Mouse (Mus musculus) midbrain, embryonic 15.5 days (tissue): ENCODE measurements around the gene Styx. TPM values are rescaled to one million over a fixed set of nuclear protein-coding genes. Genes with fewer than 3 reads are reported as not detected.
A peak's percentile ranks its signal among the peaks of the same experiment; 100 is the strongest.
"Not testable (repeated sequence)": the region's sequence is repeated elsewhere in the genome, so short reads cannot be mapped to it uniquely, and the experiment has no call there.

Source experiments
- ATAC-seq: fragments of 200-750 bp; cut with Nextera tagmentation; replicated peaks from 2 replicates; pipeline ENCODE4 v1.8.0; 2017; ENCODE audit warnings: moderate TSS enrichment
- H3K27ac ChIP-seq: fragments of 300-500 bp; sonication (generic); 2 replicates; pipeline ENCODE4 v1.5.1; 2015; ENCODE audit warnings: mild to moderate bottlenecking, inconsistent platforms
- H3K27me3 ChIP-seq: fragments of 300-500 bp; sonication (generic); replicated peaks from 2 replicates; pipeline ENCODE4 v1.6.1; 2015; ENCODE audit warnings: inconsistent platforms
- H3K36me3 ChIP-seq: fragments of 300-500 bp; sonication (generic); replicated peaks from 2 replicates; pipeline ENCODE4 v1.6.1; 2015; ENCODE audit warnings: inconsistent platforms
- H3K4me1 ChIP-seq: fragments of 300-500 bp; sonication (generic); 2 replicates; pipeline ENCODE4 v1.6.1; 2015; ENCODE audit warnings: inconsistent platforms
- H3K4me2 ChIP-seq: fragments of 300-500 bp; sonication (generic); 2 replicates; pipeline ENCODE4 v1.6.1; 2015; ENCODE audit warnings: inconsistent platforms, mild to moderate bottlenecking, moderate library complexity
- H3K4me3 ChIP-seq: fragments of 300-500 bp; sonication (generic); 2 replicates; pipeline ENCODE4 v1.5.1; 2015; ENCODE audit warnings: mild to moderate bottlenecking, inconsistent platforms
- H3K9ac ChIP-seq: fragments of 300-500 bp; sonication (generic); 2 replicates; pipeline ENCODE4 v1.6.1; 2015; ENCODE audit warnings: mild to moderate bottlenecking, inconsistent platforms
- H3K9me3 ChIP-seq: fragments of 300-500 bp; sonication (generic); 2 replicates; pipeline ENCODE4 v1.6.1; 2016; ENCODE audit warnings: inconsistent platforms
- WGBS: fragments of 180-500 bp; shearing (Covaris S2); methylation state at CpG from one replicate; pipeline ENCODE4 v1.1.7; 2015; ENCODE audit warnings: mixed read lengths; 5-methylcytosine and 5-hydroxymethylcytosine counted together
- polyA plus RNA-seq: library from polyadenylated mRNA; unstranded; fragments of >200 nt; fragmentation: Nextera tagmentation; extraction: Ambion mirVana; gene quantifications from 2 replicates; pipeline ENCODE4 v1.2.1, GENCODE M21; 2015

The Styx gene
- polyA plus RNA-seq, 1 experiment from 2014 or later = 63.8 TPM

DNA sequence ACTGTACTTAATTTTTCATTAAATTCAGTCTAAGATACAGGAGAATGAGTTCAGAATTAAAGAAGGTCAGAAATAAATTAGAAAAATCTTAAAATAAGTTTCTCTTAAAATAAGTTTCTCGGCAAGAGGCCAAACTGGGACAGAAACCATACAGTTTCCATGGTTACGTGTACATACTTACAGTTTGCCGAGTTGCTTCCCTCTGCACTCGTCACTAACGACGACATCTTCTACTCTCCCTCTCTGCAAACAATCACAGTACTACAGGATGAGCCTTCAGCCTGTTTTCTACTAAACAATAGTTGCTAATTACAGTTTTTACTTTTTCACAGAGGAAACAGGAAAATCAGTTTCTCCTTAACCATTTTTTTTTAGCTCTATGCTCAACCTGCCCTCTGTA, 29.9 kb downstream of the Styx start:
- 82% methylated on average over 6 of the region's 6 CpGs for WGBS
- Histone ChIP-seq H3K4me2 (no peak overlapping the region), H3K9me3 (no peaks in the 10 kb centered on the region), H3K27ac (no peak overlapping the region), H3K4me1 (no peaks in the 10 kb centered on the region), H3K9ac (no peak overlapping the region), H3K4me3 (no peak overlapping the region), H3K27me3 (no peaks in the 10 kb centered on the region), H3K36me3 (peaks cover 14% of the 10 kb centered on the region; the same call in 1 of the 2 replicates)
- no peak for ATAC-seq

DNA sequence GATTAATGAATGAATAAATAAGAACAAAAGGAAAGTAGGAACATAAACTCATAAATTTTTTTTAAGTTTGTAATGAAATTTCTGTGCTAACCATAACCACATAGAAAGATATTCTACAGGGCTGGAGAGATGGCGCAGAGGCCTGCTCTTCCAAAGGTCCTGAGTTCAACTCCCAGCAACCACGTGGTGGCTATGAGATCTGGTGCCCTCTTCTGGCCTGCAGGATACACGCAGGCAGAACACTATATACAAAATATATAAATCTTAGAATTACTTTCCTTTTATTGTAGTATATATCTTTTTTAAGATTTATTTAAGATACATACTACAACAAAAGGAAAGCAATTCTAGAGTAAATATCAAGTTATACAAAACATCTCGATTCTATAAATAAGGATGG, 32.0 kb downstream of the Styx start:
- H3K4me3 ChIP-seq = no peak overlapping the region
- ATAC-seq = no peak
- H3K4me2 ChIP-seq = no peak overlapping the region
- H3K36me3 ChIP-seq = peaks cover 14% of the 10 kb centered on the region; the same call in 1 of the 2 replicates
- no peak overlapping the region for H3K27ac ChIP-seq
- no peak overlapping the region for H3K9ac ChIP-seq
- WGBS = 86% methylated on average over 4 of the region's 4 CpGs
- no peaks in the 10 kb centered on the region for H3K27me3 ChIP-seq
- no peaks in the 10 kb centered on the region for H3K9me3 ChIP-seq
- H3K4me1 ChIP-seq = peaks cover 6% of the 10 kb centered on the region

DNA sequence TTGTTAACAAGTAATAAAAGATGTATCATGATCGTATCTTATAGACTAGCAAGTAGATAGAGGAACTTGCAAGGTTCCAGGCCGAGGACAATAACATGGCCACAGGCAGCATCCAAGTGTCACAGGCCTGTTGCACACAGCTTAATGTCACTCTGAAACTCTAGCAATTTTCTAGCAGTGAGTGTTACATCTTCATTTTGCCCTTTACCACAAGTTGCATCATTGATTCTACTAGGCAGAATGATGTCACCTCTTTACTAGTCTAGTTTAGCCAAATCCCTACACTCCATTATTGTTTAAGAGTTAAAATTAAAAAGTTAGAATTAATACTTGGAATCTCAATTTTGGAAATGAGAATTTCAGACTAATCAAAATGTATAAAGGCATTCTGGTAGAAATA, 34.7 kb downstream of the Styx start:
- Histone ChIP-seq H3K9ac (no peak overlapping the region), H3K4me3 (no peak overlapping the region), H3K4me2 (no peak overlapping the region), H3K9me3 (no peaks in the 10 kb centered on the region), H3K4me1 (peaks cover 11% of the 10 kb centered on the region), H3K36me3 (peaks cover 6% of the 10 kb centered on the region; the same call in 1 of the 2 replicates), H3K27me3 (no peaks in the 10 kb centered on the region), H3K27ac (no peak overlapping the region)
- WGBS = 95% methylated on average over 2 of the region's 2 CpGs
- ATAC-seq = no peak

DNA sequence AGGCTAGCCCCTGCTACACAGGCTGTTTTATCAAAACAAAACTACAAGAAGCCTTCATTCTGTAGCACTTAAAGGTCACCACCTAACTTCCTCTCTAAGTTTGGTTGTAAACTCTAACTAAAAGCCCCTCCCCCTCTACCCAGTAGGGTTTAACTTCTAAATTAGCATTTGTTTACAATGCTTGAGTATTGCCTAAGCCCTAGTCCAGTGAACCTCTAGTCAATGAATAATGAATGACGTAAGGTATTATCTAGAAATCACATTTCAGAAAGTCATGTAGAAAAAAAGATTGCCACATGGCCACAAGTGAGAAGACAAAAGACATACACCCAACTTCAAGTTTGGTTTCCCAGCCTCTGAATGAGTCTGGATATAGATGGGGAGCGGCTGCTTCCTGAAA, 36.6 kb downstream of the Styx start:
- H3K9me3 ChIP-seq = no peaks in the 10 kb centered on the region
- H3K4me1 ChIP-seq = peaks cover 11% of the 10 kb centered on the region
- no peak overlapping the region for H3K9ac ChIP-seq
- H3K4me2 ChIP-seq = peak overlapping the region; percentile 76
- WGBS = 20% methylated on average over 2 of the region's 2 CpGs
- H3K27ac ChIP-seq = no peak overlapping the region
- no peaks in the 10 kb centered on the region for H3K27me3 ChIP-seq
- ATAC-seq = no peak
- no peaks in the 10 kb centered on the region for H3K36me3 ChIP-seq
- peak overlapping the region; percentile 79 for H3K4me3 ChIP-seq

DNA sequence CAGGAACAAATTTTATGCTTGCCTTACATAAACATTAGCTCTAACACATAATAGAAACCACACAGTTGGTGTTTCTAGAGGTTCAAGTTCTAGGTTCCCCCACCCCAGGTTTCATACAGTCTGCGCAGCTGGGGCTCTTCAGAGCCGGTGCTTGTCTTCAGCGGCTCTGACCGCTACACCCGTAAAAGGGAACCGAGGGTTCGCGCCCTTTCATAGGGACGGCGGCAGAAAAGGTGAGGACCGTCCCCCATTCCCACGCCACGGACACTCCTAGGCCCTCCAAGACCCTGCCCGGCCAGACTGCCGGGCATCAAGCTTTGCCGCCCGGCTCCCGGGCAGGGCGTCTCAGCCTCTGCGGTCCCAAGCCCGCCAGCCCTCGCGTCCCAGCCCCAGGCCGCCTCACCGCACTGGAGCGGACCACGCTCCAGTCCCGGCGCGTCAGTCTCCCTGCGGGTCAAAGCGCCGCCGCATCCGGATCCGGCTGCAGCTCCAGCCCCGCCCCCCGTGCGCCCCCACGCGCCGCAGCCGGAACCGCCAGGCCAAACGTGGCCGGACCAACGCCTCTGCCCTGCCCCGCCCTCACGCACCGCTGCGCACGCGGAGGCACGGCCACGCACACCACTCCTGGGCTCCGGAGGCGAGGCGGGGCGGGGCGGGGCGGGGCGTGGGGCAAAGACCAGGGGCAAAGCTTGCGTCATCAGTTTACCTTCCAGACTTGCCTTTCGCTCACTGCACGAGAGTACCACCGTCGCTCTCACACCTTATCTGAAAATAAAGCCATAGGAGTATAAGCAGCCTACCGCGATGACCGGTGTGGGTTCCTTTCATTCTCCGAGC, 37.7 kb downstream of the Styx start:
- Histone ChIP-seq H3K36me3 (no peaks in the 10 kb centered on the region), H3K4me2 (peak overlapping the region; percentile 76), H3K27me3 (no peaks in the 10 kb centered on the region), H3K4me3 (peak overlapping the region; percentile 79), H3K9ac (peak overlapping the region; percentile 95), H3K27ac (peak overlapping the region; percentile 77), H3K9me3 (no peaks in the 10 kb centered on the region), H3K4me1 (peaks cover 11% of the 10 kb centered on the region)
- under 1% methylated on average over 70 of the region's 71 CpGs for WGBS
- ATAC-seq = peak; percentile 98

DNA sequence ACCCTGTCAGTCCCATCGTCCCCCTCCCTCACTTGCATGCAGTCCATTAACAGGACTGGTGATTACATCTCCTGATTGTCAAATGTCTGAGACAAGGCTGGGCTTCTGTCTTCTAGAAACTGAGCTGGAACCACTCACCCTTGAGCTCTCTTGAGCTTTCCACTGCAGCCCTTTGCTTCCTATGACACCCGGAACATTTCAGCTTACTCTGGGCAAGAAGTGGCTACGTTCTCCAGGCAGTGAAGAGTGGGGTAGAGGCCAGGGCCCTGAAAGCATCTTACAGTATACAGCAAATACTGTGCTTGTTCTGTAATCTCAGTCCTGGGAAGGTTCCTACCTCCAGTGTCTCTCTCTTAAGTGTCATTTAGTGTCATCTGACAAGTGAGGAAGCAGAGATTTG, 38.3 kb downstream of the Styx start:
- peak; percentile 70 for ATAC-seq
- H3K9me3 ChIP-seq = no peaks in the 10 kb centered on the region
- WGBS = 15% methylated on average over 3 of the region's 3 CpGs
- peaks cover 11% of the 10 kb centered on the region for H3K4me1 ChIP-seq
- H3K36me3 ChIP-seq = no peaks in the 10 kb centered on the region
- H3K4me3 ChIP-seq = peak overlapping the region; percentile 79
- H3K9ac ChIP-seq = peak overlapping the region; percentile 95
- H3K27ac ChIP-seq = peak overlapping the region; percentile 77
- no peaks in the 10 kb centered on the region for H3K27me3 ChIP-seq
- H3K4me2 ChIP-seq = peak overlapping the region; percentile 76

DNA sequence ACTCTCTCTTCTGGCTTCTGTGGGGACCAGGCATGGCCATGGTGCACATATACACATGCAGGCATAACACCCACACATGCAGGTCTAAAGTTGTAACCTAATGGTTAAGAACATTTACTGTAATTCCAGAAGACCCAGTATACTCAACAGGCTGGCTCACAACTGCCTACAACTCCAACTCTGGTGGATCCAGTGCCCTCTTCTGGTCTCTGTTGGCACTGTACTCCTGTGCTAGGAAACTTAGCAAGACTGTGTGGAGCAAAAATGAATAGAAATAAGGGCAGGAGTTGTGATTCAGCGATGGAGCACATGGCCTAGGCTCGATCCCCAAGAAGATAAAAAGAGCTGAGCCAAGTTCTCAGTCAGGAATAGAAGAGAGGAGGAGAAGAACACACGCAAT, 48.9 kb downstream of the Styx start:
- no peak overlapping the region for H3K27ac ChIP-seq
- WGBS = 83% methylated on average over 3 of the region's 3 CpGs

GRCm38 (mm10) chr14:45403651-45404050, 52.8 kb downstream of the Styx start:
- H3K36me3 ChIP-seq = no peaks in the 10 kb centered on the region
- no peak overlapping the region for H3K4me3 ChIP-seq
- H3K9me3 ChIP-seq = no peaks in the 10 kb centered on the region
- no peak for ATAC-seq
- H3K27me3 ChIP-seq = no peaks in the 10 kb centered on the region
- no peak overlapping the region for H3K27ac ChIP-seq
- no peaks in the 10 kb centered on the region for H3K4me1 ChIP-seq
- 84% methylated on average over 7 of the region's 7 CpGs for WGBS
- H3K9ac ChIP-seq = no peak overlapping the region
- no peak overlapping the region for H3K4me2 ChIP-seq

More for the DNA sequence above, 48.9 kb downstream of the Styx start:
- Histone ChIP-seq H3K4me2 (no peak overlapping the region), H3K9me3 (no peaks in the 10 kb centered on the region), H3K4me3 (no peak overlapping the region), H3K36me3 (no peaks in the 10 kb centered on the region), H3K27me3 (no peaks in the 10 kb centered on the region), H3K4me1 (no peaks in the 10 kb centered on the region), H3K9ac (no peak overlapping the region)
- no peak for ATAC-seq

DNA sequence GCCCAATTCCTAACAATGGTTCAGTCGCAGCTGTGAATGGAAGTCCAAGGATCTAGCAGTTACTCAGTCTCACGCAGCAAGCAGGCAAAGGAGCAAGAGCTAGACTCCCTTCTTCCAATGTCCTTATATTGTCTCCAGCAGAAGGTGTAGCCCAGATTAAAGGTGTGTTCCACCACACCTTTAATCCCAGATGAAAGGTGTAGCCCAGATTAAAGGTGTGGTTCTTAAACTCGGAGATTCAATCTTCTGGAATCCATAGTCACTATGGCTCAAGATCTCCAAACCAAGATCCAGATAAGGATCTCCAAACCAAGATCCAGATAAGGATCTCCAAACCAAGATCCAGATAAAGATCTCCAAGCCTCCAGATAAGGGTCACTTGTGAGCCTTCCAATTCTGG, 53.9 kb downstream of the Styx start, which contains the start of gene Gnpnat1:
Gene Gnpnat1, minus strand, starts transcription at position 101 of the 400 bp plus-strand sequence.
- 95% methylated on average over 2 of the region's 3 CpGs for WGBS
- H3K27ac ChIP-seq, H3K9ac ChIP-seq, ATAC-seq, H3K4me3 ChIP-seq, H3K4me1 ChIP-seq, H3K9me3 ChIP-seq, H3K36me3 ChIP-seq, H3K27me3 ChIP-seq, H3K4me2 ChIP-seq: not testable (repeated sequence)

DNA sequence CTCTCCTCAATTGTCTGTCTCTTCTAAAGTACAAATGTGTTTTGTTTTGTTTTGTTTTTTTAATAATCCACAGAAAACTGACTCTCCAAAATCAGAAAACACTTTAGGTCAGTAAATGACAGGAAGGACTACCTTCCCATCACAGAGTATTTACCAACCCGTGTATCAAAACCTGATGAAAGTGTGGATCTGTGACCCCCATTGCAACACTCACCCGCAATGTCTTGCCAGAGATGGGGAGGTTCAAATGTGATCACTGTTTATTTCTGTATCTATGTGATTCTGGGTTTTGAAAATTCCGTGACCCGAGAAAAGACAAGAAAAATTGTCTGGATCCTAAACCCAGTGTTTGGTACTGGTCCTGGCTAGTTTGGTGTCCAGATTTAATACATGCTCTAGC, 65.4 kb downstream of the Styx start:
- H3K9me3 ChIP-seq = no peaks in the 10 kb centered on the region
- H3K9ac ChIP-seq = no peak overlapping the region
- H3K4me3 ChIP-seq = no peak overlapping the region
- 90% methylated on average over 4 of the region's 4 CpGs for WGBS
- H3K27me3 ChIP-seq = no peaks in the 10 kb centered on the region
- no peak overlapping the region for H3K4me2 ChIP-seq
- no peaks in the 10 kb centered on the region for H3K36me3 ChIP-seq
- ATAC-seq = no peak
- no peaks in the 10 kb centered on the region for H3K4me1 ChIP-seq
- no peak overlapping the region for H3K27ac ChIP-seq

- H3K4me3 ChIP-seq = no peak overlapping the region
- H3K4me2 ChIP-seq = no peak overlapping the region
- ATAC-seq = no peak
- no peak overlapping the region for H3K9ac ChIP-seq
- no peaks in the 10 kb centered on the region for H3K27me3 ChIP-seq
- H3K36me3 ChIP-seq = no peaks in the 10 kb centered on the region
- no peaks in the 10 kb centered on the region for H3K9me3 ChIP-seq
- 91% methylated on average over 3 of the region's 3 CpGs for WGBS
- no peak overlapping the region for H3K27ac ChIP-seq
- H3K4me1 ChIP-seq = no peaks in the 10 kb centered on the region
Measured at GRCm38 (mm10) chr14:45418553-45418952, 67.7 kb downstream of the Styx start.

GRCm38 (mm10) chr14:45419323-45419722, 68.4 kb downstream of the Styx start:
- Histone ChIP-seq H3K4me3 (no peak overlapping the region), H3K4me2 (no peak overlapping the region), H3K9me3 (no peaks in the 10 kb centered on the region), H3K9ac (no peak overlapping the region), H3K27ac (no peak overlapping the region), H3K4me1 (no peaks in the 10 kb centered on the region), H3K36me3 (no peaks in the 10 kb centered on the region), H3K27me3 (no peaks in the 10 kb centered on the region)
- 72% methylated on average over 4 of the region's 4 CpGs for WGBS
- ATAC-seq = no peak

DNA sequence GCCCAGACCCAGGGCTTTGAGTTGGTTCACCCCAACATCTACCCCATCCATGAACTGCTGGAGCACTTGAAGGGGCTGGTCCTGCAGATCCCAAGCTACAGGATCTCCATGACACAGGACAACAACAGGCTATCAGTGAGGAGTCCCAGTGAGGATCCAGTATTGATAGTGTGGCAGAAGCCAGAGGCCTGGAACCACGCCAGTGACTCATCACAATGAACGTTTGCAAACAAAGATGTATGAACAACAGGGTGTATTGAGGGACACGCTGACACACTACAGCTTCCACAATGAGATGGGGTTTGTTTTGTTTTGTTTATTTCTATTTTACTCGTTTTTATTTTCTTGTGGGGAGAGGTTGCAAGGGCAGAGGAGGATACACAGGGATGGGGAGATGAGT, 71.5 kb downstream of the Styx start:
- H3K27me3 ChIP-seq = no peaks in the 10 kb centered on the region
- WGBS = 66% methylated on average over 4 of the region's 4 CpGs

More for the DNA sequence above, 71.5 kb downstream of the Styx start:
- Histone ChIP-seq H3K27ac (no peak overlapping the region), H3K36me3 (no peaks in the 10 kb centered on the region), H3K9me3 (no peaks in the 10 kb centered on the region), H3K4me2 (no peak overlapping the region), H3K4me1 (no peaks in the 10 kb centered on the region), H3K4me3 (no peak overlapping the region), H3K9ac (no peak overlapping the region)
- ATAC-seq = 0 out of 2 replicates have a peak, but pooled peaks have one; percentile 24
